Mouse (Mus musculus): ENCODE results near the gene Nubp2. TPM values are rescaled to one million over a fixed set of nuclear protein-coding genes. Genes with fewer than 3 reads are reported as not detected.
A peak's percentile ranks its signal among the peaks of the same experiment; 100 is the strongest.

Nubp2 gene
- polyA plus RNA-seq, 1 experiment from 2014 or later = 61.2 TPM

GRCm38 (mm10) chr17:24900014-24900413 is 13.9 kb upstream of the Nubp2 start:
- Histone ChIP-seq H3K9me3 (no peaks in the 10 kb centered on the region), H3K27me3 (replicated peaks) (no peaks in the 10 kb centered on the region), H3K4me2 (no peak overlapping the region), H3K9ac (no peak overlapping the region), H3K36me3 (replicated peaks) (peaks cover 73% of the 10 kb centered on the region), H3K27ac (no peak overlapping the region), H3K4me3 (no peak overlapping the region), H3K4me1 (peaks cover 32% of the 10 kb centered on the region)
- ATAC-seq (replicated peaks) = no peak
- WGBS = 95% methylated on average over 6 of the region's 6 CpGs

- Histone ChIP-seq H3K4me2 (no peak overlapping the region), H3K27ac (no peak overlapping the region), H3K36me3 (replicated peaks) (peaks cover 66% of the 10 kb centered on the region), H3K9ac (no peak overlapping the region), H3K9me3 (no peaks in the 10 kb centered on the region), H3K4me1 (peaks cover 36% of the 10 kb centered on the region), H3K27me3 (replicated peaks) (no peaks in the 10 kb centered on the region), H3K4me3 (no peak overlapping the region)
- 83% methylated on average over 5 of the region's 5 CpGs for WGBS
- ATAC-seq (replicated peaks) = no peak
Observed at GRCm38 (mm10) chr17:24899153-24899552, 13.0 kb upstream of the Nubp2 start.

GRCm38 (mm10) chr17:24898041-24898854 is 12.1 kb upstream of the Nubp2 start:
- H3K27me3 ChIP-seq (replicated peaks) = no peaks in the 10 kb centered on the region
- H3K9ac ChIP-seq = peak overlapping the region; percentile 90; the same call in 1 of the 2 replicates
- H3K4me2 ChIP-seq = 0 out of 2 replicates have a peak overlapping the region, but pooled peaks have one; percentile 92
- H3K4me1 ChIP-seq = peaks cover 45% of the 10 kb centered on the region
- no peaks in the 10 kb centered on the region for H3K9me3 ChIP-seq
- ATAC-seq (replicated peaks) = no peak
- peak overlapping the region; percentile 4; the same call in 1 of the 2 replicates for H3K4me3 ChIP-seq
- WGBS = 92% methylated on average over 4 of the region's 4 CpGs
- H3K36me3 ChIP-seq (replicated peaks) = peaks cover 60% of the 10 kb centered on the region
- H3K27ac ChIP-seq = no peak overlapping the region

- Histone ChIP-seq H3K9ac (peak overlapping the region; percentile 90; the same call in 1 of the 2 replicates), H3K9me3 (no peaks in the 10 kb centered on the region), H3K4me2 (peak overlapping the region; percentile 92), H3K4me1 (peaks cover 50% of the 10 kb centered on the region), H3K4me3 (peak overlapping the region; percentile 76), H3K36me3 (replicated peaks) (peaks cover 60% of the 10 kb centered on the region), H3K27me3 (replicated peaks) (no peaks in the 10 kb centered on the region), H3K27ac (0 out of 2 replicates have a peak overlapping the region, but pooled peaks have one; percentile 14)
- WGBS = 81% methylated on average over 4 of the region's 4 CpGs
- ATAC-seq (replicated peaks) = no peak
Observed at GRCm38 (mm10) chr17:24897600-24897999, 11.5 kb upstream of the Nubp2 start.

GRCm38 (mm10) chr17:24896993-24897269 is 10.8 kb upstream of the Nubp2 start:
- Histone ChIP-seq H3K36me3 (replicated peaks) (peaks cover 54% of the 10 kb centered on the region), H3K4me1 (peaks cover 50% of the 10 kb centered on the region), H3K27ac (peak overlapping the region; percentile 88), H3K9ac (peak overlapping the region; percentile 90), H3K4me2 (peak overlapping the region; percentile 92), H3K27me3 (replicated peaks) (no peaks in the 10 kb centered on the region), H3K4me3 (peak overlapping the region; percentile 76), H3K9me3 (no peaks in the 10 kb centered on the region)
- WGBS = 30% methylated on average over 11 of the region's 11 CpGs
- ATAC-seq (replicated peaks) = no peak

GRCm38 (mm10) chr17:24896241-24896992 is 10.3 kb upstream of the Nubp2 start, which contains the start of gene Nme3:
Nme3 (plus strand) TSS chr17:24896500.
- peak within 1 kb of the TSS; percentile 90 for H3K9ac ChIP-seq
- peaks cover 50% of the 10 kb centered on the region for H3K4me1 ChIP-seq
- ATAC-seq (replicated peaks) = peak; percentile 65
- no peaks in the 10 kb centered on the region for H3K9me3 ChIP-seq
- peak within 1 kb of the TSS; percentile 88 for H3K27ac ChIP-seq
- H3K4me2 ChIP-seq = peak within 1 kb of the TSS; percentile 92
- no peaks in the 10 kb centered on the region for H3K27me3 ChIP-seq (replicated peaks)
- under 1% methylated on average over 50 of the region's 50 CpGs for WGBS
- peaks cover 50% of the 10 kb centered on the region for H3K36me3 ChIP-seq (replicated peaks)
- H3K4me3 ChIP-seq = peak within 1 kb of the TSS; percentile 76

- 10% methylated on average over 23 of the region's 23 CpGs for WGBS
- H3K4me1 ChIP-seq = peaks cover 50% of the 10 kb centered on the region
- H3K27me3 ChIP-seq (replicated peaks) = no peaks in the 10 kb centered on the region
- no peak for ATAC-seq (replicated peaks)
- no peaks in the 10 kb centered on the region for H3K9me3 ChIP-seq
- peaks cover 50% of the 10 kb centered on the region for H3K36me3 ChIP-seq (replicated peaks)
- H3K4me3 ChIP-seq = peak overlapping the region; percentile 76
- H3K4me2 ChIP-seq = peak overlapping the region; percentile 92
- H3K27ac ChIP-seq = peak overlapping the region; percentile 88
- H3K9ac ChIP-seq = peak overlapping the region; percentile 90
Observed at GRCm38 (mm10) chr17:24895571-24896240, 9.6 kb upstream of the Nubp2 start.

GRCm38 (mm10) chr17:24894995-24895547 is 8.9 kb upstream of the Nubp2 start, which contains the start of the genes Eme2 and Mrps34:
Eme2 (minus strand) TSS chr17:24895087.
Mrps34 (plus strand) TSS chr17:24895116.
- Histone ChIP-seq H3K36me3 (replicated peaks) (peaks cover 50% of the 10 kb centered on the region), H3K4me3 (peak within 1 kb of the TSS; percentile 76), H3K9me3 (no peaks in the 10 kb centered on the region), H3K27ac (peak within 1 kb of the TSS; percentile 88), H3K27me3 (replicated peaks) (no peaks in the 10 kb centered on the region), H3K9ac (peak within 1 kb of the TSS; percentile 90), H3K4me2 (peak within 1 kb of the TSS; percentile 92), H3K4me1 (peaks cover 50% of the 10 kb centered on the region)
- under 1% methylated on average over 62 of the region's 62 CpGs for WGBS
- peak; percentile 68 for ATAC-seq (replicated peaks)

- Histone ChIP-seq H3K36me3 (replicated peaks) (peaks cover 42% of the 10 kb centered on the region), H3K9me3 (no peaks in the 10 kb centered on the region), H3K27ac (peak overlapping the region; percentile 88), H3K4me2 (peak overlapping the region; percentile 92), H3K9ac (peak overlapping the region; percentile 90), H3K4me3 (peak overlapping the region; percentile 76), H3K27me3 (replicated peaks) (no peaks in the 10 kb centered on the region), H3K4me1 (peaks cover 50% of the 10 kb centered on the region)
- ATAC-seq (replicated peaks) = peak; percentile 31
- 12% methylated on average over 31 of the region's 31 CpGs for WGBS
Observed at GRCm38 (mm10) chr17:24894061-24894994, 8.2 kb upstream of the Nubp2 start.

- Histone ChIP-seq H3K4me2 (no peak overlapping the region), H3K27me3 (replicated peaks) (no peaks in the 10 kb centered on the region), H3K9ac (no peak overlapping the region), H3K4me3 (no peak overlapping the region), H3K36me3 (replicated peaks) (peaks cover 32% of the 10 kb centered on the region), H3K4me1 (peaks cover 54% of the 10 kb centered on the region), H3K9me3 (no peaks in the 10 kb centered on the region), H3K27ac (no peak overlapping the region)
- 90% methylated on average over 2 of the region's 2 CpGs for WGBS
- no peak for ATAC-seq (replicated peaks)
Observed at GRCm38 (mm10) chr17:24893276-24893675, 7.1 kb upstream of the Nubp2 start.

- no peaks in the 10 kb centered on the region for H3K27me3 ChIP-seq (replicated peaks)
- no peaks in the 10 kb centered on the region for H3K9me3 ChIP-seq
- peaks cover 27% of the 10 kb centered on the region for H3K36me3 ChIP-seq (replicated peaks)
- ATAC-seq (replicated peaks) = no peak
- H3K9ac ChIP-seq = no peak overlapping the region
- 88% methylated on average over 12 of the region's 12 CpGs for WGBS
- H3K4me1 ChIP-seq = peaks cover 54% of the 10 kb centered on the region
- no peak overlapping the region for H3K27ac ChIP-seq
- H3K4me2 ChIP-seq = no peak overlapping the region
- no peak overlapping the region for H3K4me3 ChIP-seq
Observed at GRCm38 (mm10) chr17:24892785-24893184, 6.6 kb upstream of the Nubp2 start.

Measured in midbrain, embryonic 15.5 days (tissue).